Mouse (Mus musculus) megakaryocyte, embryonic 14.5 days (primary cell): ENCODE data around the gene Xrcc6. TPM values are rescaled to one million over a fixed set of nuclear protein-coding genes. Genes with fewer than 3 reads are reported as not detected.
A peak's percentile ranks its signal among the peaks of the same experiment; 100 is the strongest.

Experiments used
- H3K27me3 ChIP-seq: replicated peaks from 2 replicates; pipeline ENCODE3; 2012; ENCODE audit warnings: inconsistent platforms
- H3K36me3 ChIP-seq: replicated peaks from 2 replicates; pipeline ENCODE3; 2012; ENCODE audit warnings: low read length, inconsistent platforms, mixed read lengths
- H3K4me1 ChIP-seq: 2 replicates; pipeline ENCODE4 v1.6.1; 2012; ENCODE audit warnings: inconsistent platforms
- H3K4me3 ChIP-seq: replicated peaks from 2 replicates; pipeline ENCODE3; 2012; ENCODE audit warnings: moderate library complexity, mild to moderate bottlenecking, inconsistent platforms
- H3K9me3 ChIP-seq: 2 replicates; pipeline ENCODE4 v1.6.1; 2012; ENCODE audit warnings: inconsistent platforms
- FLI1 ChIP-seq: IDR thresholded peaks from 2 replicates; pipeline ENCODE4 v1.6.1; 2012; ENCODE audit warnings: low read length, inconsistent platforms, mixed read lengths
- GATA1 ChIP-seq: IDR thresholded peaks from 3 replicates; pipeline ENCODE4 v1.6.1; 2012; ENCODE audit warnings: mixed read lengths, low read length, inconsistent platforms, borderline replicate concordance
- polyA plus RNA-seq: library from polyadenylated mRNA; stranded (reverse); fragments of >175 nt; gene quantifications from 2 replicates; pipeline ENCODE4 v1.2.3, GENCODE M21; 2012; ENCODE audit warnings: low replicate concordance; ENCODE audit not compliant: insufficient read depth

Xrcc6 gene
- polyA plus RNA-seq, 1 experiment: 8.1 TPM

- Histone ChIP-seq H3K9me3 (peaks cover 6% of the 10 kb centered on the region; the same call in 1 of the 2 replicates), H3K4me1 (peaks cover 22% of the 10 kb centered on the region), H3K36me3 (peaks cover 58% of the 10 kb centered on the region), H3K4me3 (no peak overlapping the region), H3K27me3 (peaks cover 12% of the 10 kb centered on the region)
- TF ChIP-seq FLI1: no peak
- TF ChIP-seq GATA1: no peak
These were observed 36.5 kb upstream of the Xrcc6 start for GRCm38 (mm10) chr15:81951159-81951558.

- Histone ChIP-seq H3K36me3 (peaks cover 68% of the 10 kb centered on the region), H3K4me3 (no peak overlapping the region), H3K27me3 (peaks cover 9% of the 10 kb centered on the region), H3K4me1 (peaks cover 23% of the 10 kb centered on the region), H3K9me3 (peaks cover under 1% of the 10 kb centered on the region; the same call in 1 of the 2 replicates)
- TF ChIP-seq GATA1: no peak
These were observed 35.3 kb upstream of the Xrcc6 start for GRCm38 (mm10) chr15:81952310-81952709.

GRCm38 (mm10) chr15:81954151-81954583 is 33.5 kb upstream of the Xrcc6 start:
- Histone ChIP-seq H3K9me3 (no peaks in the 10 kb centered on the region), H3K4me3 (no peak overlapping the region), H3K27me3 (peaks cover 4% of the 10 kb centered on the region), H3K36me3 (peaks cover 74% of the 10 kb centered on the region), H3K4me1 (peaks cover 21% of the 10 kb centered on the region)
- TF ChIP-seq GATA1: no peak
- TF ChIP-seq FLI1: no peak

- no peaks in the 10 kb centered on the region for H3K9me3 ChIP-seq
- TF ChIP-seq FLI1 (no peak), GATA1 (no peak)
- peaks cover 3% of the 10 kb centered on the region for H3K27me3 ChIP-seq
- peaks cover 74% of the 10 kb centered on the region for H3K36me3 ChIP-seq
- peaks cover 24% of the 10 kb centered on the region for H3K4me1 ChIP-seq
- no peak overlapping the region for H3K4me3 ChIP-seq
These were observed 32.9 kb upstream of the Xrcc6 start for GRCm38 (mm10) chr15:81954716-81955115.

GRCm38 (mm10) chr15:81955414-81955813 is 32.2 kb upstream of the Xrcc6 start:
- peaks cover 70% of the 10 kb centered on the region for H3K36me3 ChIP-seq
- TF ChIP-seq FLI1: no peak
- TF ChIP-seq GATA1: no peak
- no peaks in the 10 kb centered on the region for H3K9me3 ChIP-seq
- H3K4me1 ChIP-seq: peaks cover 28% of the 10 kb centered on the region
- H3K4me3 ChIP-seq: no peak overlapping the region
- no peaks in the 10 kb centered on the region for H3K27me3 ChIP-seq

- no peaks in the 10 kb centered on the region for H3K27me3 ChIP-seq
- H3K36me3 ChIP-seq: peaks cover 60% of the 10 kb centered on the region
- H3K4me3 ChIP-seq: no peak overlapping the region
- H3K4me1 ChIP-seq: peaks cover 29% of the 10 kb centered on the region
- H3K9me3 ChIP-seq: no peaks in the 10 kb centered on the region
- no peak for TF ChIP-seq GATA1
- no peak for TF ChIP-seq FLI1
These were observed 31.2 kb upstream of the Xrcc6 start for GRCm38 (mm10) chr15:81956457-81956856.

- Histone ChIP-seq H3K27me3 (no peaks in the 10 kb centered on the region), H3K9me3 (no peaks in the 10 kb centered on the region), H3K4me1 (peaks cover 29% of the 10 kb centered on the region), H3K36me3 (peaks cover 48% of the 10 kb centered on the region), H3K4me3 (no peak overlapping the region)
- TF ChIP-seq GATA1 (no peak), FLI1 (no peak)
These were observed 30.0 kb upstream of the Xrcc6 start for GRCm38 (mm10) chr15:81957598-81957997.

- Histone ChIP-seq H3K4me3 (no peak overlapping the region), H3K9me3 (no peaks in the 10 kb centered on the region), H3K4me1 (peaks cover 29% of the 10 kb centered on the region), H3K36me3 (peaks cover 38% of the 10 kb centered on the region), H3K27me3 (no peaks in the 10 kb centered on the region)
- TF ChIP-seq FLI1 (no peak), GATA1 (no peak)
These were observed 28.7 kb upstream of the Xrcc6 start for GRCm38 (mm10) chr15:81958906-81959305.

- H3K4me3 ChIP-seq: peak within 1 kb of the TSS; percentile 98
- no peaks in the 10 kb centered on the region for H3K9me3 ChIP-seq
- H3K27me3 ChIP-seq: no peaks in the 10 kb centered on the region
- H3K4me1 ChIP-seq: peaks cover 34% of the 10 kb centered on the region
- TF ChIP-seq FLI1 (no peak), GATA1 (no peak)
- H3K36me3 ChIP-seq: peaks cover 23% of the 10 kb centered on the region
These were observed 27.2 kb upstream of the Xrcc6 start, which contains the start of gene Pmm1 for GRCm38 (mm10) chr15:81960171-81961077. TSS of gene Pmm1 (minus strand) at chr15:81960930.

GRCm38 (mm10) chr15:81961078-81961451 is 26.6 kb upstream of the Xrcc6 start:
- H3K9me3 ChIP-seq: no peaks in the 10 kb centered on the region
- peaks cover 17% of the 10 kb centered on the region for H3K36me3 ChIP-seq
- no peaks in the 10 kb centered on the region for H3K27me3 ChIP-seq
- peaks cover 34% of the 10 kb centered on the region for H3K4me1 ChIP-seq
- TF ChIP-seq GATA1 (no peak), FLI1 (no peak)
- peak overlapping the region; percentile 98 for H3K4me3 ChIP-seq

GRCm38 (mm10) chr15:81964262-81964661 is 23.4 kb upstream of the Xrcc6 start:
- Histone ChIP-seq H3K4me1 (peaks cover 33% of the 10 kb centered on the region), H3K4me3 (no peak overlapping the region), H3K9me3 (no peaks in the 10 kb centered on the region), H3K36me3 (no peaks in the 10 kb centered on the region), H3K27me3 (peaks cover 6% of the 10 kb centered on the region)
- TF ChIP-seq GATA1 (no peak), FLI1 (no peak)
